Mouse (Mus musculus): ENCODE results near the gene Mrfap1.

The Mrfap1 gene

GRCm38 (mm10) chr5:36779512-36779911, 17.1 kb downstream of the Mrfap1 start:
- DNase-seq (ENCODE audit: low spot score): no peak

- no peak for DNase-seq (ENCODE audit: low spot score)
These were observed 17.7 kb downstream of the Mrfap1 start for GRCm38 (mm10) chr5:36778901-36779300.

- no peak for DNase-seq (ENCODE audit: low spot score)
These were observed 19.4 kb downstream of the Mrfap1 start for GRCm38 (mm10) chr5:36777186-36777585.

GRCm38 (mm10) chr5:36776021-36776575, 20.5 kb downstream of the Mrfap1 start:
- DNase-seq (ENCODE audit: low spot score): no peak

GRCm38 (mm10) chr5:36775317-36775716, 21.3 kb downstream of the Mrfap1 start:
- no peak for DNase-seq (ENCODE audit: low spot score)

GRCm38 (mm10) chr5:36772586-36772985, 24.0 kb downstream of the Mrfap1 start:
- DNase-seq (ENCODE audit: low spot score): no peak

GRCm38 (mm10) chr5:36769603-36770002, 27.0 kb downstream of the Mrfap1 start:
- DNase-seq (ENCODE audit: low spot score): no peak

GRCm38 (mm10) chr5:36766958-36767703, 29.4 kb downstream of the Mrfap1 start:
- no peak for DNase-seq (ENCODE audit: low spot score)

GRCm38 (mm10) chr5:36759848-36760247, 36.7 kb downstream of the Mrfap1 start:
- DNase-seq (ENCODE audit: low spot score): no peak

GRCm38 (mm10) chr5:36757033-36757432, 39.5 kb downstream of the Mrfap1 start:
- DNase-seq (ENCODE audit: low spot score): peak; percentile 26

- DNase-seq (ENCODE audit: low spot score): no peak
These were observed 46.2 kb downstream of the Mrfap1 start for GRCm38 (mm10) chr5:36750119-36751078.

- peak; percentile 88 for DNase-seq (ENCODE audit: low spot score)
These were observed 48.0 kb downstream of the Mrfap1 start, which contains the start of gene Bloc1s4 for GRCm38 (mm10) chr5:36748536-36749061. TSS of gene Bloc1s4 (minus strand) at chr5:36748650.

GRCm38 (mm10) chr5:36747794-36748535, 48.6 kb downstream of the Mrfap1 start:
- DNase-seq (ENCODE audit: low spot score): no peak

- no peak for DNase-seq (ENCODE audit: low spot score)
These were observed 49.5 kb downstream of the Mrfap1 start for GRCm38 (mm10) chr5:36747071-36747470.
